Mouse (Mus musculus) lung, adult 2 months (tissue): Measurements from ENCODE around the gene Tcea2.

Experiments
- CTCF ChIP-seq: fragments of 200-500 bp; IDR thresholded peaks from 2 replicates; pipeline ENCODE4 v1.5.1; 2011; ENCODE audit warnings: mild to moderate bottlenecking, low read length, control low read depth; ENCODE audit not compliant: insufficient read depth
- POLR2A ChIP-seq: fragments of 200-500 bp; IDR thresholded peaks from 2 replicates; pipeline ENCODE4 v1.6.1; 2011; ENCODE audit warnings: low read depth, mild to moderate bottlenecking, control low read depth, low read length, borderline replicate concordance; ENCODE audit errors: extremely low read depth

DNA sequence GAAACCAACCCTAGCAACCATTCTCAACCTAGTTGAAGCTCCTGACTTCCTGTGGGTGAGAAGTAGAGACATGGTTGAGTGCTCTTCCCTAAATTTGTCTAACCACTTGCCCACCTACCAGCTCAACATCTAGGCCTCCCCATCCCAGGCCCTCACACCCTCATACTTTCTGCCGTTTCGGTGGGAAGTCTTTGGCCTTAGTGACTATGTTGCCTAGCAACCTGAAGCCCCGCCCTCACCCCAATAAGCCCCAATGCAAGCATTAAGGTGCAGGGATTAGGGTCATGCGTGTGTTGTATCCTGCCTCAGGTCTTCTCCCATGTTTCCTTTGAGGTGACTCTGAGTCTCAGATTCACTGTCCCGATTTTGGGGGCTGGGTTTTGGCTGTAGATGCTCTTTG is 18.1 kb downstream of the Tcea2 start, which contains the start of gene Lkaaear1:
- TF ChIP-seq CTCF, result no peak
- TF ChIP-seq POLR2A, result no peak
